Mouse (Mus musculus): ENCODE measurements around the gene Cd96. TPM values are rescaled to one million over a fixed set of nuclear protein-coding genes. Genes with fewer than 3 reads are reported as not detected.

The Cd96 gene
- polyA plus RNA-seq, 1 experiment: 0.91 TPM

GRCm38 (mm10) chr16:46104491-46104890 is 15.6 kb downstream of the Cd96 start:
- 73% methylated on average over 9 of the region's 9 CpGs for WGBS
- H3K27ac ChIP-seq (ENCODE audit: insufficient read depth, low read depth, low read length): no peak overlapping the region

GRCm38 (mm10) chr16:46101748-46102147 is 18.3 kb downstream of the Cd96 start:
- Histone ChIP-seq H3K27ac (ENCODE audit: insufficient read depth, low read depth, low read length) (no peak overlapping the region), H3K36me3 (ENCODE audit: control insufficient read depth, insufficient read depth, low read length) (no peaks in the 10 kb centered on the region), H3K27me3 (ENCODE audit: control insufficient read depth, insufficient read depth, low read length) (no peaks in the 10 kb centered on the region), H3K4me1 (ENCODE audit: control insufficient read depth, insufficient read depth, insufficient read length, low read length) (no peaks in the 10 kb centered on the region), H3K4me3 (ENCODE audit: low read depth, low read length) (no peak overlapping the region)
- 50% methylated on average over 2 of the region's 2 CpGs for WGBS
- TF ChIP-seq CTCF (IDR thresholded peaks at IDR 0.05; ENCODE audit: extremely low read depth, insufficient read length, insufficient replicate concordance, low read depth, low read length) (no peak), POLR2A (IDR thresholded peaks at IDR 0.05; ENCODE audit: low read depth, low read length) (no peak)

More at GRCm38 (mm10) chr16:46104491-46104890, 15.6 kb downstream of the Cd96 start:
- H3K27me3 ChIP-seq (ENCODE audit: control insufficient read depth, insufficient read depth, low read length): no peaks in the 10 kb centered on the region
- no peaks in the 10 kb centered on the region for H3K36me3 ChIP-seq (ENCODE audit: control insufficient read depth, insufficient read depth, low read length)
- TF ChIP-seq POLR2A (IDR thresholded peaks at IDR 0.05; ENCODE audit: low read depth, low read length): no peak
- TF ChIP-seq CTCF (IDR thresholded peaks at IDR 0.05; ENCODE audit: extremely low read depth, insufficient read length, insufficient replicate concordance, low read depth, low read length): no peak
- no peak overlapping the region for H3K4me3 ChIP-seq (ENCODE audit: low read depth, low read length)
- H3K4me1 ChIP-seq (ENCODE audit: control insufficient read depth, insufficient read depth, insufficient read length, low read length): no peaks in the 10 kb centered on the region

GRCm38 (mm10) chr16:46100286-46100685 is 19.8 kb downstream of the Cd96 start:
- WGBS: 37% methylated on average over 2 of the region's 2 CpGs

GRCm38 (mm10) chr16:46097421-46097820 is 22.6 kb downstream of the Cd96 start:
- TF ChIP-seq POLR2A (IDR thresholded peaks at IDR 0.05; ENCODE audit: low read depth, low read length): no peak
- TF ChIP-seq CTCF (IDR thresholded peaks at IDR 0.05; ENCODE audit: extremely low read depth, insufficient read length, insufficient replicate concordance, low read depth, low read length): no peak
- H3K27me3 ChIP-seq (ENCODE audit: control insufficient read depth, insufficient read depth, low read length): no peaks in the 10 kb centered on the region
- 50% methylated on average over 9 of the region's 9 CpGs for WGBS
- H3K4me1 ChIP-seq (ENCODE audit: control insufficient read depth, insufficient read depth, insufficient read length, low read length): no peaks in the 10 kb centered on the region
- no peak overlapping the region for H3K27ac ChIP-seq (ENCODE audit: insufficient read depth, low read depth, low read length)
- no peaks in the 10 kb centered on the region for H3K36me3 ChIP-seq (ENCODE audit: control insufficient read depth, insufficient read depth, low read length)
- H3K4me3 ChIP-seq (ENCODE audit: low read depth, low read length): no peak overlapping the region

More at GRCm38 (mm10) chr16:46100286-46100685, 19.8 kb downstream of the Cd96 start:
- Histone ChIP-seq H3K27ac (ENCODE audit: insufficient read depth, low read depth, low read length) (no peak overlapping the region), H3K4me1 (ENCODE audit: control insufficient read depth, insufficient read depth, insufficient read length, low read length) (no peaks in the 10 kb centered on the region), H3K4me3 (ENCODE audit: low read depth, low read length) (no peak overlapping the region), H3K36me3 (ENCODE audit: control insufficient read depth, insufficient read depth, low read length) (no peaks in the 10 kb centered on the region), H3K27me3 (ENCODE audit: control insufficient read depth, insufficient read depth, low read length) (no peaks in the 10 kb centered on the region)
- TF ChIP-seq CTCF (IDR thresholded peaks at IDR 0.05; ENCODE audit: extremely low read depth, insufficient read length, insufficient replicate concordance, low read depth, low read length) (no peak), POLR2A (IDR thresholded peaks at IDR 0.05; ENCODE audit: low read depth, low read length) (no peak)

GRCm38 (mm10) chr16:46094478-46094877 is 25.6 kb downstream of the Cd96 start:
- Histone ChIP-seq H3K27me3 (ENCODE audit: control insufficient read depth, insufficient read depth, low read length) (no peaks in the 10 kb centered on the region), H3K4me1 (ENCODE audit: control insufficient read depth, insufficient read depth, insufficient read length, low read length) (no peaks in the 10 kb centered on the region), H3K4me3 (ENCODE audit: low read depth, low read length) (no peak overlapping the region), H3K36me3 (ENCODE audit: control insufficient read depth, insufficient read depth, low read length) (no peaks in the 10 kb centered on the region), H3K27ac (ENCODE audit: insufficient read depth, low read depth, low read length) (no peak overlapping the region)
- WGBS: 55% methylated on average over 2 of the region's 2 CpGs
- TF ChIP-seq CTCF (IDR thresholded peaks at IDR 0.05; ENCODE audit: extremely low read depth, insufficient read length, insufficient replicate concordance, low read depth, low read length): no peak

GRCm38 (mm10) chr16:46092935-46093334 is 27.1 kb downstream of the Cd96 start:
- H3K27ac ChIP-seq (ENCODE audit: insufficient read depth, low read depth, low read length): no peak overlapping the region
- no peaks in the 10 kb centered on the region for H3K27me3 ChIP-seq (ENCODE audit: control insufficient read depth, insufficient read depth, low read length)
- no peaks in the 10 kb centered on the region for H3K4me1 ChIP-seq (ENCODE audit: control insufficient read depth, insufficient read depth, insufficient read length, low read length)
- no peak overlapping the region for H3K4me3 ChIP-seq (ENCODE audit: low read depth, low read length)
- no peaks in the 10 kb centered on the region for H3K36me3 ChIP-seq (ENCODE audit: control insufficient read depth, insufficient read depth, low read length)
- TF ChIP-seq CTCF (IDR thresholded peaks at IDR 0.05; ENCODE audit: extremely low read depth, insufficient read length, insufficient replicate concordance, low read depth, low read length) (no peak), POLR2A (IDR thresholded peaks at IDR 0.05; ENCODE audit: low read depth, low read length) (no peak)
- 77% methylated on average over 2 of the region's 2 CpGs for WGBS

GRCm38 (mm10) chr16:46086874-46087473 is 33.1 kb downstream of the Cd96 start:
- 62% methylated on average over 5 of the region's 5 CpGs for WGBS
- Histone ChIP-seq H3K4me1 (ENCODE audit: control insufficient read depth, insufficient read depth, insufficient read length, low read length) (no peaks in the 10 kb centered on the region), H3K4me3 (ENCODE audit: low read depth, low read length) (no peak overlapping the region), H3K36me3 (ENCODE audit: control insufficient read depth, insufficient read depth, low read length) (no peaks in the 10 kb centered on the region), H3K27me3 (ENCODE audit: control insufficient read depth, insufficient read depth, low read length) (no peaks in the 10 kb centered on the region), H3K27ac (ENCODE audit: insufficient read depth, low read depth, low read length) (no peak overlapping the region)
- TF ChIP-seq POLR2A (IDR thresholded peaks at IDR 0.05; ENCODE audit: low read depth, low read length): no peak
- TF ChIP-seq CTCF (IDR thresholded peaks at IDR 0.05; ENCODE audit: extremely low read depth, insufficient read length, insufficient replicate concordance, low read depth, low read length): no peak
